Mouse (Mus musculus) CD4-positive, CD25-positive, alpha-beta regulatory T cell (primary cell): ENCODE measurements around the gene Pex13. TPM values are rescaled to one million over a fixed set of nuclear protein-coding genes. Genes with fewer than 3 reads are reported as not detected.

Experiments
- polyA plus RNA-seq: library from polyadenylated mRNA; unstranded; fragments of 100-300 nt; shearing (Covaris generic); gene quantifications from one replicate; pipeline ENCODE4 v1.2.1, GENCODE M21; 2017

Pex13 gene
- polyA plus RNA-seq = 24.6 TPM

GRCm38 (mm10) chr11:23665798-23666501 lies at the start of gene Pex13:
Pex13 (minus strand) TSS chr11:23665959.

GRCm38 (mm10) chr11:23665311-23665786 lies 410 bp downstream of the Pex13 start, which contains the start of gene Pus10:
Pus10 (plus strand) TSS chr11:23665674.

GRCm38 (mm10) chr11:23632945-23633878 lies 32.5 kb downstream of the Pex13 start, which contains the start of gene 0610010F05Rik:
0610010F05Rik (minus strand) TSS chr11:23633639.

Other genes with a start within 250 kb of the Pex13 start
- gene Ahsa2, start 167.9 kb downstream of the Pex13 start, polyA plus RNA-seq = 53.1 TPM
- not detected for gene 1700093K21Rik, start 144.8 kb downstream of the Pex13 start, polyA plus RNA-seq
- gene 0610010F05Rik, start 32.3 kb downstream of the Pex13 start, polyA plus RNA-seq = 5.5 TPM
- gene Pus10, start 285 bp downstream of the Pex13 start, polyA plus RNA-seq = 19.0 TPM
- 28.5 TPM for gene Rel, start 105.0 kb upstream of the Pex13 start, polyA plus RNA-seq
- 56.7 TPM for gene Papolg, start 229.3 kb upstream of the Pex13 start, polyA plus RNA-seq